Mouse (Mus musculus): Measurements from ENCODE around the gene Bcl2. TPM values are rescaled to one million over a fixed set of nuclear protein-coding genes. Genes with fewer than 3 reads are reported as not detected.
A peak's percentile ranks its signal among the peaks of the same experiment; 100 is the strongest.

The Bcl2 gene
- polyA plus RNA-seq, 1 experiment: 1.4 TPM

GRCm38 (mm10) chr1:106717071-106717601 lies 3.1 kb upstream of the Bcl2 start:
- no peak for TF ChIP-seq GATA1 (IDR thresholded peaks at IDR 0.05; ENCODE audit: low read length)

DNA sequence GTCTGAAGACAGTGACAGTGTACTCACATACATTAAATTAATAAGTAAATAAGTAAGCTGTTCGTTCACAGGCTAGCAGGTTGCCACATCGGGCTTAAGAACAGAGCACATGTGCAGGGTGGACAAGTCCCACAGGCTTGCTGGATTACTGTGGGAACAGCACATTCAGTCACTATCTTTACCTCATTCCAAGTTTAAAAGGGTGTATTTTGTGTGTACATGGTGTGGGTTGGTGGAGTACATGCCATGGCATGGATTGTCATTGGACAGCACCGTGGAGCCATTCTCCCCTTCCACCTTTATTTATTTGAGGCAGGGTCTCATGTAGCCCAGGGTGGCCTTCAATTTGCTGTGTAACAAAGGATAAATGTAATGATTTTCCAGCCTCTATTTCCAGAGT lies 2.1 kb upstream of the Bcl2 start:
- no peak for TF ChIP-seq GATA1 (IDR thresholded peaks at IDR 0.05; ENCODE audit: low read length)

DNA sequence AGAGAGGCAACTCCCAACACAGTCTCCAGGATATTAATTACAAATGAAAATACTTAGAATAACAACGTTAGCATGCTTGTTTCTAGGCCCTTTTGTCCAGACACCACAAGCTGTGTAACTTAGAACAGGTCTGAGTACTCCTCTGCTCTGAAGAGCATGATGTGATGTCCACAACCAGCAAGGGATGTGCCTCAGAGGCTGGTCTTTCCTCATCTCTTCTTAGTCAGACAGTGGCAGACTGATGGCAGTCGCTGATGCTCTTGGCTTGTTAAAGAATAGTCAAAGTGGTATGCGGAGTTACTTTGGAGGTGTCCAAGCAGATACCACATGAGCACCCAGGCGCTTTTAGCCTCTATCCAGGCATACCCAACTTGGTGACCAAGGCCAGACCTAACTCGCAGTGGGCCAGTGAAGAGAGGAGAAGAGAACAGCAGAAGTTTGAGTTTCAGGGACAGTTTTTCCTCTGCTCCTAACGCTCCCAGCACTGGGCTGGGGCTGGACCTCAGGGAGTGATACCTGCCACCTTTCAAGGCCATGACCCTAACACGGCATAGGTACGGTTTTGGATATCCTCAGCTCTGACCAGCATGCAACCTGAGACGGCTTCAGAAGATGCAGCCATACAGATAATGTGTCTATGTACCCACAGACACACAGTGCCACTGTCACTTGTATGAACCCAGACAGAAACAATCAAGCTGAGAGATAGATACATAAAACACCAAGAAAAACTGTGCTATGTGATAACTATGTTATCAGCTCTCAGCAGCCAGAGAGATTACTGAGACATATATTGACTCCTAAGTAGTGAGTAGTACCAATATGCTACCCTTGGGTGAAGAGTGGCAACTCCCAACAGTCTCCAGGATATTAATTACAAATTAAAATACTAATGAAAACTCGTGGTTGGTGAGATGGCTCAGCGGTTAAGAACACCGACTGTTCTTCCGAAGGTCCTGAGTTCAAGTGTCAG lies 1.3 kb upstream of the Bcl2 start:
- peak; percentile 45 for TF ChIP-seq GATA1 (IDR thresholded peaks at IDR 0.05; ENCODE audit: low read length)

DNA sequence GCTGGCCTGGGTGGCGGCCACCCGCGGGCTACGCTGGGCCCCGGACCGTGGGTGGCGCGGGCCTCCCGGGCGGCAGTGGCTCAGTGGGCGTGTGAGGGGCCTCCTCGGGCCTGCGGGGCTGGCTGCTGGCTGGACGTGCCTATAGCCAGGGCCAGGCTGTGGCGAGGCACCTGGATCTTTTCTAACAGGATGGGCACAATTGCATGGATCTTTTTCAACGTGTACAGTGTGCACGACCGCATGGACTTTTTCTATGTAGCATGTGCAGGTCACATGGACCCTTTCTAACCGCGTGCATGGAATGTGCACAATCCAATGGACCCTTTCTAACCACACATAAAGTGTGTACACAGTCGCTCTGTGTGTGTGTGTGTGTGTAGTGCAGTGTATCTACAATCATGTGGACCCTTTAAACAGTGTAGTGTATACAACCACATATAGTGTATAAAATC lies 482 bp upstream of the Bcl2 start:
- TF ChIP-seq GATA1 (IDR thresholded peaks at IDR 0.05; ENCODE audit: low read length): no peak

- TF ChIP-seq GATA1 (IDR thresholded peaks at IDR 0.05; ENCODE audit: low read length): no peak
Observed at GRCm38 (mm10) chr1:106712330-106712729, 1.7 kb downstream of the Bcl2 start.

DNA sequence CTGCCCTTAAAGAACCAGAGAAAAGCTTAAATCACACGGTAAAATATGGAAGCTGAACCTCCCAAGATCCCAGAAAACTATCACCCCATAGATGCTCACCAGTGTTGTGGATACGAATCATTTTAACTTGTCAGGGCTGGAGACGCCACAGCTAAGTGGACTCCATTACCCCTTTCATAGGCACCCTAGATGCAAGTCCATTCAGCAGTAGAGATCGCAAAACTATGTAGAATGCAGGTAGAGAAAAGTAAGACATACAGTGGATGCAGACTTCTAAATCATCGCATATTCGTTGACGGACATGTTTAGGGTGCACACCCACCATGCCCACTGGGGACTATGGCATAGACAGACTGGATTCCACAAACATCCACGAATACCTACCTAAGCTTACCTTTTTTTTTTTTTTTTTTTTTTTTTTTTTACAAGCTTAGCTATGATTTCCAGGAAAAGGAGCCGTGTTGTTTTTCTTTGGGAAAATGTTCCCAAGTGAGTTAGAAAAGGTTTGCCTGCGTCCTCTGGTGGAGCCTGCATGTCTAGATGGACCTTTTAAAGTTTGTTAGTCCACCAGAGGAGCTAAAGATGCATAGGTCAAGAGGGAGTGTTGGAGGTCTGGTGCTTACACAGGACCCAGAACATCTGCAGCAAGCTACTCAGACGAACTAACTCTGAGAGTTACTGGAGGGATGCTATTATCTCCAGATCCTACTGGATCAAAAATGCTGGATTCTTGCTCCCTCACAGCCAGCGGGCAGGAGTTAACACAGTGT lies 2.5 kb downstream of the Bcl2 start:
- TF ChIP-seq GATA1 (IDR thresholded peaks at IDR 0.05; ENCODE audit: low read length): no peak

DNA sequence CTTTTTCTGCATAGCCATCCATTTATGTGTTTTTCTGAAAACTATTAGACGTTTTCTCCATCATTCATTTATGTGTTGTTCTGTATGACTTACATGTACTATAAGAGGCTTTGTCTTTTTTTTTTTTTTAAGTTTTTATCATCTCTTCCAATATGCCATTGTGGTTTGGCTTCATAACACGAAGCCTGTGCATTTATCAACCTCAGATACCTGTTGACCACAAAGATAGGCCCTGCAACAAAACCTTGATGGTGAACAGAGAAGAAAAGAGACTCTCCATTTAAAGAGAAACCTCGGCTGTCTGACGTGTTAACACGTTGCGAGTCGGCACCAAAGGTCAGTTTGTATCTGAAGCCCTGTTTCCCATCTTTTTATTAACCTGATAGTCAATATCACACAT lies 3.9 kb downstream of the Bcl2 start:
- TF ChIP-seq GATA1 (IDR thresholded peaks at IDR 0.05; ENCODE audit: low read length): peak; percentile 12

DNA sequence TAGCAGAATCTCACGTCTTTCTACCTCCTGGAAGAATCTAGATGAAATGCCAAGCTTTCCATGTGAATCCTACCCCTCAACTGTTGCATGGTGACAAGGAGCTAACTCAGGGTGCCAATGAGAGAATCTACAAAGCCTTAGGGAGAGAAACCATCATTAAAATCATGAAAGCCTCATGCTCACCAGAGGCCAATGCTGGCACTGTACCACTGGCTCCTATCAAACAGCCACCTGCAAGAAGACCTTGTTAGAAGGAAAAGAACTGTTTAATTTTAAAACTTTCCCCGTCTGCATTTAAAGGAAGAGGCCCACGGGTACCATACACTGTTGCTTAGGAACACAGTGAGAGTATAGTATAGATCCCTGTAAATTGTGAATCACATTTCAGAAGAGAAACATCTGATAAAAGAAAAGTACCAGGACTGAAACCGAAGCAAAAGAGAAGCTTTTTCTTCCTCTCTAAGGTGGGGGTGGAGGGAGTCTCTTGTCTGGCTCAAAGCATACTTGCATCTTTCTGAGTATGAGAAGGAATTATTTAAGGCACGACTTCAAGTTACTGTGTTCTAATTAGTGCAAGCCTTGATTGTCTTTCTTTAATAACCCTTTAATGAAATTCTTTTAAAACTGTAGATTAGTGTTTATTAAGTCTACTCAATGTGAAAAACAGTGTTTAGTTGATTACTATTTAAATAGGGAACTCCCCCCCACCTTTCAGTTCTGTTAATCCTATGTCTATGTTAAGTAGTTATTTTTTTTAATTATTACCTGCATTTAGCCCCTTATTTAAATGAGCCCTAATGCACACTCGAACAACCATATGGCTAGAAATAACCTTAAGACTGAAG lies 6.8 kb downstream of the Bcl2 start:
- TF ChIP-seq GATA1 (IDR thresholded peaks at IDR 0.05; ENCODE audit: low read length): no peak

GRCm38 (mm10) chr1:106703183-106703582 lies 10.9 kb downstream of the Bcl2 start:
- no peak for TF ChIP-seq GATA1 (IDR thresholded peaks at IDR 0.05; ENCODE audit: low read length)

GRCm38 (mm10) chr1:106702471-106703175 lies 11.5 kb downstream of the Bcl2 start:
- no peak for TF ChIP-seq GATA1 (IDR thresholded peaks at IDR 0.05; ENCODE audit: low read length)

DNA sequence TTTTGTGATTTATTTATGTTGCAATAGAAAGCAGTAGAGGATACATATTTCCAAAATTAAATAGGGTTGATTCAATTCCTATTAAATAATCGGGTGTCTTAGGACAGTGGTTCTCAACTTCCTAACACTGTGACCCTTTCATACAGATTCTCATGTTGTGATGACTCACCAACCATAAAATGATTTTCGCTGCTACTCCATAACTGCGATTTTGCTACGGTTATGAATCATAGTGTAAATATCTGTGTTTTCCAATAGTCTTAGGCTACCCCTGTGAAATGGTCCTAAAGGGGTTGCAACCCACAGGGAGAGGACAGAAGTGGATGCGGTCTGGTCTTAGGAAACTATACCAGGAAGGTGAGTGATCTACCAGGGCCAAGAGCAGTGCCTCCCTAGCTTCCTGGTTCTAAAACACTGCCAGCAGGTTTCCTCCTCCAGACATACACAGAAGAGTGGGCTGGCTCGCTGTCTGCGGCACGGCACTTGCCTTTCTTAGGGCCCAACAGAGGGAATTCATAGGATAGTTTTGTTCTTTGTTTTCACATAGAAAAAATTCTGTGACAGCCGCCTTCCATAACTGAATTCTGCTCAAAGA lies 13.5 kb downstream of the Bcl2 start:
- TF ChIP-seq GATA1 (IDR thresholded peaks at IDR 0.05; ENCODE audit: low read length): no peak

DNA sequence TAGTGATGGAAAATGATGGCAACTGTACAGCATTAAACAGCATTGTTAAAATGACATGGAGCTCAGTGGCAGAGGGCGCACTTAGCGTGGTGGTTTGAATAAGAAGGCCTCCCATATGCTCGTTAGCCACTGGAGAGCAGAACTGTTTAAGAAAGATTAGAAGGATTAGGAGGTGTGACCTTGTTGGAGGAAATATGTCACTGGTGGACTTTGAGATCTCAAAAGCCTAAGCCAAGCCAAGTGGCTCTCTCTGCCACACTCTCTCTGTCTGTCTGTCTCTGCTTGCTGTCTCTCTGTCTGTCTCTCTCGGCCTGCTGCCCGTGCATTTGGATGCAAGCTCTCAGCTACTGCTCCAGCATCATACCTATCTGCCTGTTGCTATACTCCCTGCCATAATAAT lies 17.6 kb downstream of the Bcl2 start:
- TF ChIP-seq GATA1 (IDR thresholded peaks at IDR 0.05; ENCODE audit: low read length): no peak

GRCm38 (mm10) chr1:106695649-106696048 lies 18.4 kb downstream of the Bcl2 start:
- TF ChIP-seq GATA1 (IDR thresholded peaks at IDR 0.05; ENCODE audit: low read length): no peak

- no peak for TF ChIP-seq GATA1 (IDR thresholded peaks at IDR 0.05; ENCODE audit: low read length)
Observed at GRCm38 (mm10) chr1:106694316-106694715, 19.8 kb downstream of the Bcl2 start.
